Mouse (Mus musculus): ENCODE data around the gene Ppil3.

DNA sequence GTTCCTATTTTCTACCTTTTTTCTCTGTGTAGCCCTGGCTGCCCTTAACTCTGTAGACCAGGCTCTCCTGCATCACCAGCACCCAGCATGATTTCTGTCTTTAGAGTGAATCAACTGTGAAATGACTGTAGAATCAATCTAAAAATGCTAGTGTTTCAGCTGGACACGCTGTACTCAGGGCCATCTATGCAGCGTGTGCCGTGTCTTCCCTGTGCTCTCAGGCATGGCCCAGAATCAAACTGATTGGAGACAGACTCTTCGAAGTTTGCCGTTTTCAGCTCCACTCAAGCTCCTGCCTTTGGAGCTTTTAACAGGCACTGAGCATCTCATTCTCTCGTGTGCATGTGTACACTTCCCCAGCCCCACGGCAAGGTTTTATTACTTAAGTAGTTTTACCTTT, 34.5 kb downstream of the Ppil3 start:
- no peak for TF ChIP-seq POLR2AphosphoS5 (IDR thresholded peaks at IDR 0.05; ENCODE audit: insufficient replicate concordance, low read depth, low read length)
- no peak for TF ChIP-seq CTCF (IDR thresholded peaks at IDR 0.05; ENCODE audit: low read depth, low read length)
- TF ChIP-seq TAL1 (conservative IDR thresholded peaks at IDR 0.05; ENCODE audit: low read depth, low read length), result no peak
- no peak for TF ChIP-seq GATA1 (IDR thresholded peaks at IDR 0.05; ENCODE audit: borderline replicate concordance, low read length)
